In the genomic region with DNA sequence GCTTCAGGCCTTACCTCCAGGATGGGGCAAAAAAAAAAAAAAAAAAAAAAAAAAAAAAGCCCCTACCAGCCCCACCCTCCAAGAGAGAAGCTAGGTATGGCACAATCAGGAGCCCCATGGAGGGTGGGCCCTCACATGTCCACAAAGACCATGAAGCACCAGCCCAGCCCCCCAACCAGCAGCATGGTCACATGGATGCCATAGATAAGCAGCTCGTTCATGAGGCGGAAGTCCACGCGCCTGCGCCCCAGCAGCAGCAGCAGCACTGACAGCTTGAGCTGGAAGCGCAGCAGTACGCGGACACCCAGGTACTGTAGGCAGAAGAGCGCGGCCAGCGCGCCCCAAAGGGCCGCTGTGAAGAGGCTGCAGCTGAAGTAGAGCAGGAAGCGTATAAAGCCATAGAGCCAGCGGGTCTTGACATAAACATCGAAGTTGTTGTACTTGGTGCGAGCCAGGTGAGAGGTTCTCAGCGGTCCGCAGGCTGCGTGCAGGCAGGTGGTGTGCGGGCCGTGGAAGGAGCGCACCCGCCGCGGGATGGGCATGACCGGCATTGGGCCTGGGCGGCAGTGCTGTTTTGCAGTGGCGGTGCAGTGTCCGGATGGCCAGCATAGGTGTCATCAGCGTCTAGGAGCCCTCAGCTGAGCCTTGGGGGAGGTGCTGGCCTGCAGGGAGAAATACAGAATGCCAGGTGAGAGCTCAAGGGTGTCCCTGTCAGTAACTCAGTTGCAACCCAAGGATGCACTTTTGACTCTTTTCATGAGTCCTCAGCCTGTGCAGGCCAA, we compare ENCODE assay signal across 8 mouse cellular contexts. TPM values are rescaled to one million over a fixed set of nuclear protein-coding genes. Genes with fewer than 3 reads are reported as not detected.
A peak's percentile ranks its signal among the peaks of the same experiment; 100 is the strongest.
DNase-seq lines count a peak whose midpoint lies in the region; ATAC-seq and TF ChIP-seq lines count a peak whose summit lies in the region.

No protein-coding gene starts in this region.

- no peak for DNase-seq in lung, adult 18-20 months
- DNase-seq in embryonic facial prominence, embryonic 11.5 days (ENCODE audit: low spot score), result no peak
- DNase-seq in midbrain, postnatal 0 days (ENCODE audit: low spot score), result no peak
- DNase-seq in adrenal gland, postnatal 10 days, result no peak
- DNase-seq in gastrocnemius, postnatal 14 days, result no peak

- peak overlapping the region; percentile 74 for H3K4me3 ChIP-seq in lung, embryonic 15.5 days
- H3K4me3 ChIP-seq in embryonic facial prominence, embryonic 11.5 days (ENCODE audit: low read depth, low read length), result 0 out of 2 replicates have a peak overlapping the region, but pooled peaks have one; percentile 64
- peak overlapping the region; percentile 89 for H3K4me3 ChIP-seq in kidney, embryonic 15.5 days (replicated peaks)
- H3K4me3 ChIP-seq in midbrain, postnatal 0 days (ENCODE audit: low read depth, low read length), result peak overlapping the region; percentile 82; the same call in 1 of the 2 replicates

- H3K27me3 ChIP-seq in lung, embryonic 15.5 days, result no peaks in the 10 kb centered on the region
- H3K27me3 ChIP-seq in embryonic facial prominence, embryonic 11.5 days (ENCODE audit: control insufficient read depth, insufficient read depth, low read length), result no peaks in the 10 kb centered on the region
- no peaks in the 10 kb centered on the region for H3K27me3 ChIP-seq in kidney, embryonic 15.5 days
- no peaks in the 10 kb centered on the region for H3K27me3 ChIP-seq in midbrain, postnatal 0 days (ENCODE audit: insufficient read depth, low read length)

- peaks cover 10% of the 10 kb centered on the region; the same call in 1 of the 2 replicates for H3K36me3 ChIP-seq in lung, embryonic 15.5 days
- H3K36me3 ChIP-seq in embryonic facial prominence, embryonic 11.5 days (replicated peaks; ENCODE audit: control insufficient read depth, insufficient read depth, low read depth, low read length), result no peaks in the 10 kb centered on the region
- H3K36me3 ChIP-seq in kidney, embryonic 15.5 days, result peaks cover 27% of the 10 kb centered on the region
- peaks cover 14% of the 10 kb centered on the region for H3K36me3 ChIP-seq in midbrain, postnatal 0 days (ENCODE audit: insufficient read depth, low read length)

- 70% methylated on average over 31 of the region's 31 CpGs for WGBS in lung, embryonic 15.5 days
- 79% methylated on average over 31 of the region's 31 CpGs for WGBS in embryonic facial prominence, embryonic 11.5 days
- WGBS in kidney, embryonic 15.5 days, result 80% methylated on average over 31 of the region's 31 CpGs
- 88% methylated on average over 31 of the region's 31 CpGs for WGBS in midbrain, postnatal 0 days

- no peak for ATAC-seq in lung, embryonic 15.5 days (ENCODE audit: borderline replicate concordance, extremely low read depth, low FRiP score, low TSS enrichment)
- ATAC-seq in embryonic facial prominence, embryonic 11.5 days (replicated peaks; ENCODE audit: insufficient number of reproducible peaks, low FRiP score, low TSS enrichment, low read depth), result no peak
- no peak for ATAC-seq in kidney, embryonic 15.5 days (replicated peaks; ENCODE audit: low FRiP score)
- no peak for ATAC-seq in midbrain, postnatal 0 days (ENCODE audit: low FRiP score)
- no peak for ATAC-seq in inflammation-experienced regulatory T-cells, adult 6 months

- H3K27ac ChIP-seq in lung, embryonic 15.5 days, result no peak overlapping the region
- peak overlapping the region; percentile 41; the same call in 1 of the 2 replicates for H3K27ac ChIP-seq in embryonic facial prominence, embryonic 11.5 days (replicated peaks; ENCODE audit: low read depth, low read length)
- H3K27ac ChIP-seq in kidney, embryonic 15.5 days, result peak overlapping the region; percentile 98
- H3K27ac ChIP-seq in midbrain, postnatal 0 days (ENCODE audit: low read depth, low read length), result no peak overlapping the region

- TF ChIP-seq CTCF in midbrain, postnatal 0 days (IDR thresholded peaks at IDR 0.05), result no peak

- peak overlapping the region; percentile 88 for H3K4me2 ChIP-seq in lung, embryonic 15.5 days
- H3K4me2 ChIP-seq in embryonic facial prominence, embryonic 11.5 days (ENCODE audit: low read depth, low read length), result peak overlapping the region; percentile 93; the same call in 1 of the 2 replicates
- H3K4me2 ChIP-seq in kidney, embryonic 15.5 days, result peak overlapping the region; percentile 80
- H3K4me2 ChIP-seq in midbrain, postnatal 0 days (ENCODE audit: low read depth, low read length, poor library complexity, severe bottlenecking), result peak overlapping the region; percentile 94

- H3K9ac ChIP-seq in lung, embryonic 15.5 days, result no peak overlapping the region
- peak overlapping the region; percentile 88 for H3K9ac ChIP-seq in embryonic facial prominence, embryonic 11.5 days (replicated peaks; ENCODE audit: low read length)
- H3K9ac ChIP-seq in kidney, embryonic 15.5 days, result no peak overlapping the region
- peak overlapping the region; percentile 93; the same call in 1 of the 2 replicates for H3K9ac ChIP-seq in midbrain, postnatal 0 days (replicated peaks; ENCODE audit: low read length, poor library complexity, severe bottlenecking)

- H3K4me1 ChIP-seq in lung, embryonic 15.5 days, result peaks cover 26% of the 10 kb centered on the region
- H3K4me1 ChIP-seq in embryonic facial prominence, embryonic 11.5 days (ENCODE audit: control insufficient read depth, insufficient read depth, low read length), result peaks cover 3% of the 10 kb centered on the region; the same call in 1 of the 2 replicates
- H3K4me1 ChIP-seq in kidney, embryonic 15.5 days, result peaks cover 36% of the 10 kb centered on the region
- peaks cover 9% of the 10 kb centered on the region for H3K4me1 ChIP-seq in midbrain, postnatal 0 days (ENCODE audit: insufficient read depth, low read length)

- H3K9me3 ChIP-seq in lung, embryonic 15.5 days, result no peaks in the 10 kb centered on the region
- no peaks in the 10 kb centered on the region for H3K9me3 ChIP-seq in embryonic facial prominence, embryonic 11.5 days (replicated peaks; ENCODE audit: control insufficient read depth, low read length)
- H3K9me3 ChIP-seq in kidney, embryonic 15.5 days (replicated peaks), result no peaks in the 10 kb centered on the region
- H3K9me3 ChIP-seq in midbrain, postnatal 0 days (ENCODE audit: low read length), result no peaks in the 10 kb centered on the region

- intact Hi-C loops in gastrocnemius, postnatal 14 days (cut with DNase I; ENCODE audit: low total_unique reads), result no loop called here

RNA-seq across cellular contexts. Expression of a gene that starts 15.4 kb away (rescaled TPM):
- polyA plus RNA-seq in lung, embryonic 15.5 days (2015; fragmentation: Nextera tagmentation; extraction: Ambion mirVana), result 10.3 and 11.2 TPM in 2 replicates
- polyA plus RNA-seq in embryonic facial prominence, embryonic 11.5 days (2014; fragmentation: Nextera tagmentation; extraction: Ambion mirVana), result 2.7 and 3.6 TPM in 2 replicates
- polyA plus RNA-seq in kidney, embryonic 15.5 days (2015; fragmentation: Nextera tagmentation; extraction: Ambion mirVana), result 8.7 and 10.5 TPM in 2 replicates
- 35.2 and 40.7 TPM in 2 replicates for total RNA-seq in midbrain, postnatal 0 days (2014; rRNA removed)
- polyA plus RNA-seq in midbrain, postnatal 0 days (2015; fragmentation: Nextera tagmentation; extraction: Ambion mirVana), result 21.4 and 23.9 TPM in 2 replicates
- 10 to 100 TPM; 19.9 to 31.0 TPM for total RNA-seq in adrenal gland, postnatal 10 days (2021)
- total RNA-seq in gastrocnemius, postnatal 14 days (2021), result 10 to 100 TPM; 12.3 to 18.4 TPM
- polyA plus RNA-seq in inflammation-experienced regulatory T-cells, adult 6 months (2017; shearing (Covaris generic)), result under 1 TPM; 0.47 to 0.78 (median 0.57) TPM

Comparison
In these comparisons a context has a peak if more than half of its experiments do, and no peak if none do; other contexts are left out.
1. H3K27ac ChIP-seq: peak in embryonic facial prominence, embryonic 11.5 days (single experiment) and kidney, embryonic 15.5 days (single experiment); none in lung, embryonic 15.5 days (single experiment) and midbrain, postnatal 0 days (single experiment).
2. H3K9ac ChIP-seq: peak in embryonic facial prominence, embryonic 11.5 days (single experiment) and midbrain, postnatal 0 days (single experiment); none in lung, embryonic 15.5 days (single experiment) and kidney, embryonic 15.5 days (single experiment).
3. Peak in every context shown above with its lines, with median percentiles within 50 percentile points of each other: H3K4me2 ChIP-seq and H3K4me3 ChIP-seq.